Comparison of ENCODE assay signal across 19 mouse cellular contexts in the genomic region with DNA sequence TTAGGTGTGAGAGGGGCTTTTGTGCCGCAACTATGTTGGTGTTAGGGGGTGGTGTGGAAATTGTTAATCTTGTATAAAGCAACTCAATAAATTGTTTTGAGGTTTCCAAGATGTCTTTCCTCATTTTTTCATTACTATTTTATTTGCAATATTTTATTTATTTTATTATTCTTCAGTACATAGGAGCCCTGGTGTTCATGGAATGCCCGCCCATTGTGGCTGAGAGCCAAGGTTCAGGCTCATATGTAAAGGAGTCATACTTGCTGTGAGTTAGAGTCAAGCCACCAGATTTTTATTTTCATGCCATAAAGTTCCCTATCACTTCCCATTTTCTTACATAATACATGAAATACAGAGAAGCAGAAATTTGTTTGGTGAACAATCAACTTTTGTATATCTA.
"Had no signal": no experiment of that assay in that cellular context is flagged by ENCODE, and none has a peak within 500 bp of the region (broad histone marks: within the 10 kb centered on the region; RNA-seq: fewer than 3 reads in every experiment).

No protein-coding gene starts in this region.

- H3K27ac ChIP-seq: liver, embryonic 14.5 days; midbrain, embryonic 10.5 days; midbrain, embryonic 12.5 days; neural tube, embryonic 13.5 days; neural tube, embryonic 15.5 days had no signal

- H3K4me2 ChIP-seq: midbrain, embryonic 12.5 days; neural tube, embryonic 13.5 days; neural tube, embryonic 15.5 days had no signal

- ATAC-seq: midbrain, embryonic 16.5 days had no signal

- H3K9ac ChIP-seq: liver, embryonic 14.5 days; midbrain, embryonic 12.5 days; neural tube, embryonic 13.5 days; neural tube, embryonic 15.5 days had no signal

- DNase-seq: lung, adult 18-20 months; lung, postnatal 10 days; lung, postnatal 4 days; midbrain, embryonic 14.5 days; retina, postnatal 1 day; right cerebral cortex, adult 18-20 months; right cerebral cortex, postnatal 25 days; right cerebral cortex, postnatal 4 days; spleen, adult 18-20 months; thymus, adult 18-20 months; thymus, postnatal 14 days; thymus, postnatal 36 days had no signal

- H3K27me3 ChIP-seq: midbrain, embryonic 12.5 days; neural tube, embryonic 13.5 days; neural tube, embryonic 15.5 days had no signal

- H3K9me3 ChIP-seq: midbrain, embryonic 10.5 days; midbrain, embryonic 12.5 days; neural tube, embryonic 13.5 days; neural tube, embryonic 15.5 days had no signal

- H3K4me1 ChIP-seq: midbrain, embryonic 10.5 days; midbrain, embryonic 12.5 days; neural tube, embryonic 13.5 days; neural tube, embryonic 15.5 days had no signal

- H3K4me3 ChIP-seq: midbrain, embryonic 10.5 days; midbrain, embryonic 12.5 days; myocyte; neural tube, embryonic 13.5 days; neural tube, embryonic 15.5 days had no signal
